Mouse (Mus musculus) forebrain, embryonic 16.5 days (tissue): Measurements from ENCODE around the gene Rbms1. TPM values are rescaled to one million over a fixed set of nuclear protein-coding genes. Genes with fewer than 3 reads are reported as not detected.

Experiments used
- ATAC-seq: fragments of 200-750 bp; cut with Nextera tagmentation; 2 replicates; pipeline ENCODE4 v1.8.0; 2017; ENCODE audit warnings: mild to moderate bottlenecking, moderate library complexity
- H3K27ac ChIP-seq: fragments of 300-500 bp; sonication (generic); 2 replicates; pipeline ENCODE4 v1.5.1; 2014; ENCODE audit warnings: low read length, control low read depth
- H3K27me3 ChIP-seq: fragments of 300-500 bp; sonication (generic); replicated peaks from 2 replicates; pipeline ENCODE4 v1.6.1; 2014; ENCODE audit warnings: low read length; ENCODE audit not compliant: control insufficient read depth, insufficient read depth
- H3K36me3 ChIP-seq: fragments of 300-500 bp; sonication (generic); 2 replicates; pipeline ENCODE4 v1.6.1; 2014; ENCODE audit not compliant: control insufficient read depth, insufficient read depth
- H3K4me1 ChIP-seq: fragments of 300-500 bp; sonication (generic); replicated peaks from 2 replicates; pipeline ENCODE4 v1.6.1; 2014; ENCODE audit warnings: low read length; ENCODE audit not compliant: control insufficient read depth, insufficient read depth
- H3K4me2 ChIP-seq: fragments of 300-500 bp; sonication (generic); 2 replicates; pipeline ENCODE4 v1.6.1; 2014; ENCODE audit warnings: mild to moderate bottlenecking, low read length, control low read depth
- H3K4me3 ChIP-seq: fragments of 300-500 bp; sonication (generic); replicated peaks from 2 replicates; pipeline ENCODE4 v1.5.1; 2014; ENCODE audit warnings: mild to moderate bottlenecking, low read length, control low read depth
- H3K9ac ChIP-seq: fragments of 300-500 bp; sonication (generic); replicated peaks from 2 replicates; pipeline ENCODE4 v1.6.1; 2014; ENCODE audit warnings: low read depth, low read length, control low read depth
- H3K9me3 ChIP-seq: fragments of 300-500 bp; sonication (generic); 2 replicates; pipeline ENCODE4 v1.6.1; 2016; ENCODE audit warnings: low read length; ENCODE audit not compliant: control insufficient read depth
- WGBS: fragments of 180-500 bp; shearing (Covaris S2); extraction: QIAGEN DNeasy Blood & Tissue Kit; methylation state at CpG from one replicate; pipeline ENCODE4 v1.1.7; 2014; 5-methylcytosine and 5-hydroxymethylcytosine counted together
- polyA plus RNA-seq: library from polyadenylated mRNA; unstranded; fragments of >200 nt; fragmentation: Nextera tagmentation; extraction: Ambion mirVana; gene quantifications from 2 replicates; pipeline ENCODE4 v1.2.1, GENCODE M21; 2015

Rbms1 gene
- polyA plus RNA-seq, 1 experiment from 2014 or later = 23.8 TPM

- Histone ChIP-seq H3K36me3 (no peaks in the 10 kb centered on the region), H3K9ac (no peak overlapping the region), H3K4me1 (peaks cover 5% of the 10 kb centered on the region; the same call in 1 of the 2 replicates), H3K27me3 (peaks cover 35% of the 10 kb centered on the region), H3K4me3 (no peak overlapping the region), H3K4me2 (no peak overlapping the region), H3K27ac (no peak overlapping the region), H3K9me3 (no peaks in the 10 kb centered on the region)
- no peak for ATAC-seq
- WGBS = 44% methylated on average over 5 of the region's 5 CpGs
Measured at GRCm38 (mm10) chr2:60882202-60883042, 80.6 kb downstream of the Rbms1 start.

- Histone ChIP-seq H3K9ac (peak overlapping the region; percentile 69), H3K27me3 (peaks cover 41% of the 10 kb centered on the region), H3K4me1 (peaks cover 5% of the 10 kb centered on the region; the same call in 1 of the 2 replicates), H3K4me3 (peak overlapping the region; percentile 68), H3K4me2 (peak overlapping the region; percentile 88), H3K36me3 (no peaks in the 10 kb centered on the region), H3K9me3 (no peaks in the 10 kb centered on the region), H3K27ac (no peak overlapping the region)
- under 1% methylated on average over 27 of the region's 27 CpGs for WGBS
- no peak; the same call in 1 of the 2 replicates for ATAC-seq
Measured at GRCm38 (mm10) chr2:60881571-60882041, 81.4 kb downstream of the Rbms1 start.

GRCm38 (mm10) chr2:60880789-60881570 is 82.0 kb downstream of the Rbms1 start:
- Histone ChIP-seq H3K9me3 (no peaks in the 10 kb centered on the region), H3K4me3 (peak overlapping the region; percentile 68), H3K4me1 (peaks cover 5% of the 10 kb centered on the region; the same call in 1 of the 2 replicates), H3K27ac (no peak overlapping the region), H3K36me3 (no peaks in the 10 kb centered on the region), H3K9ac (peak overlapping the region; percentile 69), H3K4me2 (peak overlapping the region; percentile 88), H3K27me3 (peaks cover 42% of the 10 kb centered on the region)
- ATAC-seq = peak; percentile 94
- WGBS = under 1% methylated on average over 75 of the region's 104 CpGs

- Histone ChIP-seq H3K4me3 (peak overlapping the region; percentile 68), H3K9ac (no peak overlapping the region), H3K27ac (no peak overlapping the region), H3K27me3 (peaks cover 47% of the 10 kb centered on the region), H3K36me3 (no peaks in the 10 kb centered on the region), H3K9me3 (no peaks in the 10 kb centered on the region), H3K4me2 (peak overlapping the region; percentile 88), H3K4me1 (peaks cover 5% of the 10 kb centered on the region; the same call in 1 of the 2 replicates)
- 2% methylated on average over 14 of the region's 14 CpGs for WGBS
- ATAC-seq = no peak
Measured at GRCm38 (mm10) chr2:60879966-60880788, 82.8 kb downstream of the Rbms1 start.

GRCm38 (mm10) chr2:60879141-60879818 is 83.7 kb downstream of the Rbms1 start:
- WGBS = 1% methylated on average over 5 of the region's 5 CpGs
- Histone ChIP-seq H3K27ac (no peak overlapping the region), H3K9ac (no peak overlapping the region), H3K9me3 (no peaks in the 10 kb centered on the region), H3K4me2 (no peak overlapping the region), H3K4me1 (peaks cover 5% of the 10 kb centered on the region; the same call in 1 of the 2 replicates), H3K4me3 (no peak overlapping the region), H3K27me3 (peaks cover 51% of the 10 kb centered on the region), H3K36me3 (no peaks in the 10 kb centered on the region)
- ATAC-seq = no peak

GRCm38 (mm10) chr2:60877543-60878386 is 85.2 kb downstream of the Rbms1 start:
- Histone ChIP-seq H3K36me3 (no peaks in the 10 kb centered on the region), H3K4me1 (peaks cover 5% of the 10 kb centered on the region; the same call in 1 of the 2 replicates), H3K27ac (no peak overlapping the region), H3K4me3 (no peak overlapping the region), H3K9me3 (no peaks in the 10 kb centered on the region), H3K27me3 (peaks cover 50% of the 10 kb centered on the region), H3K9ac (no peak overlapping the region), H3K4me2 (no peak overlapping the region)
- WGBS = 73% methylated on average over 14 of the region's 14 CpGs
- ATAC-seq = no peak

GRCm38 (mm10) chr2:60876891-60877290 is 86.1 kb downstream of the Rbms1 start:
- 45% methylated on average over 2 of the region's 2 CpGs for WGBS
- H3K27me3 ChIP-seq = peaks cover 47% of the 10 kb centered on the region

More at GRCm38 (mm10) chr2:60876891-60877290, 86.1 kb downstream of the Rbms1 start:
- no peak overlapping the region for H3K4me3 ChIP-seq
- H3K36me3 ChIP-seq = no peaks in the 10 kb centered on the region
- H3K9me3 ChIP-seq = no peaks in the 10 kb centered on the region
- H3K9ac ChIP-seq = no peak overlapping the region
- H3K4me1 ChIP-seq = peaks cover 5% of the 10 kb centered on the region; the same call in 1 of the 2 replicates
- ATAC-seq = no peak
- no peak overlapping the region for H3K4me2 ChIP-seq
- H3K27ac ChIP-seq = no peak overlapping the region
